Mouse (Mus musculus) cerebellum, postnatal 36 days (tissue): ENCODE results near the gene Bcl9.

Source experiments
- DNase-seq, 2 experiments: peaks; one replicate each; pipeline ENCODE4 v3.0.0; 2021 to 2022; ENCODE audit warnings: mixed read lengths in 2 of 2

Gene Bcl9

DNA sequence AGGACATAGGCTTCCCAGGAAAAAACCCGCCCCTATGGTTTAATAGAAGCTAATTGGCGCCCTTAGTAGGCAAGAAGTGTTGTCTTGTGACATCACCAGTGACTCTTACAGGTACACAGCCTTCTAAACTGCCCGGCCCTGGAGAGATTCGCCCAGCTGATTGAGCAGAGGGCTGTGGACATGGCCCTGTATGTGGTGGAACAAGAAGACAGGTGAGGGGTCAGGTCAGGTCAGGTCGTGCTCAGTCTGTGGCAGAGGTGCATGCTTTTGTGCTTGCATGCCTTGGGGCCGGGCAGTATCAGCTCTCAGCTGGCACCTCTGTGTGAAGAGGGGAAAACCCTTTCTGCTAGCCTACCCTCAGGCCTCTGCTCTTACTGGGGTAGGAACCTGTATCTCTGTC is 126.2 kb downstream of the Bcl9 start:
- DNase-seq, result no peak

DNA sequence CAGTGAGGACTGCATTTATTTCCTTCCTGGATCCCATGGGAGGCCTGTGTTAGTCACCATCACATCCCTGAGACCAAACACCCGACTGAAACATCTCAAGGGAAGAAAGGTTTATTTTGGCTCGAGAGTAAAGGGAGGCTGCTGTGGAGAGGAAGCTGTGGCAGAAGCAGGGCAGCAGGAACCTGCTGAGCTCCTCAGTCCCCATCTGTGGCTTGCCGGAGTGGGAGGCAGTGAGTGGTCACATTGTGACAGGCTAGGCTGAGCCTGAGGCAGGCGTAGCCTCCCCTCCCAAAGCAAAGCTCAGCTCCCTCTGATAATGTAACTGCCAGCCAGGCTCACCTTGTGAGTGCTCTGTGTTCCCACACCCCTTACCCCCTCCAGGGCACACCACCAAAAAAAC is 130.6 kb downstream of the Bcl9 start:
- DNase-seq, result no peak

DNA sequence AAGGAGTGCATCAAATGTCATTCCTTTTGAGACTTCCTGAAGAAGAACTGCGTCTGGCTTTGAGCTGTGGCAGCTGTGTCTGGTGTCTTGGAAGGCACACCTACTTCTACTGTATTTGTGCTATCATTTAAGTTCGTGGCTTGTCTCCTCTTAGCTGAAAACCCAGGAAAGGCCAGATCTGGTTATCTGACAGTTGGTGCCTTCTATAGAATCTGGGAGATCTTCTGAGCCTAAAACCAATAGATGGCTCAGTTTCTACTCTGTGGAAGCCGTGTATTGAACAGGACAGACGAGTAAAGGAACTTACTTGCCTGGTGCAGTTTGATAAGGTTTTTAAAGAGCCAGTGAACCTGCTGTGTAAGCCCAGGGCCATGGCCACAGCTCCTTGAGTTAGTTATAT is 133.2 kb downstream of the Bcl9 start:
- DNase-seq, result no peak

DNA sequence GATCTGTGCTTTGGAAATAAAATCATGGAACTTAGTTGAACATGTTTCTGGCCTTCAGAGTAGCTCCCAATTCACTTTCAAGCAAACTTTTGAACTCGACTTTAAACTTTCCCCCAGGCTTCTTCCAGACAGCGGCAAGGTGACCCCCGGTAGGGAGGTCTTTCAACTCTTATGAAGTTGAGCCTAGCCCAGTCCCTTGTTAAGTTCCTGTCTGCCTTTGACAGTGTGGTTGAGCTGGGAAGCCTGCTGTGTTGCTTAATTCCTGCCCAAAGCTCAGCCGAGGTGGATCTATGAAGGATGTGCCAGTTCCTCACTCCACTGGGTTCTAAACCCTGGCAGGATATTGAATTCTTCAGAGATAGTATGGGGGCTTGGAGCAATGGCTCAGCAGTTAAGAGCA is 135.9 kb downstream of the Bcl9 start:
- no peak for DNase-seq

DNA sequence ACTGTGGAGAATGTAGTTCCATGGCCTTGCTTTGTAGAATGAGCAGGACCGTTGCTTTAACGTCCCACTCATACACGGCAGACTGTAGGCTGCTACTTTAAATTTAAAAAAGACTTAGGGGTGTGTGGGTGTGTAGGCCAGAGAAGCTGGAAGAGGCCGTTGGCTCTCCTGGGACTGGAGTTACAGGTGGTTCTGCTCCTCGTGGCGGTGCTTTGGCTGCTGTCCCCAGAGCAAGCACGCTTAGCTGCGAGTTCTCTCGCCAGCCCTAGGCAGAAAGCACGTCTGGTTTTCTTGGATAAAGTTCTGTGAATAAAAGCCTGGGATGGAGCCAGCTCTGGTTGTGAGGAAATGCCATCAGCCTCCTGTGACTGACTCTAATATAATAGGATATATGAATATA is 136.8 kb downstream of the Bcl9 start:
- DNase-seq, result no peak

DNA sequence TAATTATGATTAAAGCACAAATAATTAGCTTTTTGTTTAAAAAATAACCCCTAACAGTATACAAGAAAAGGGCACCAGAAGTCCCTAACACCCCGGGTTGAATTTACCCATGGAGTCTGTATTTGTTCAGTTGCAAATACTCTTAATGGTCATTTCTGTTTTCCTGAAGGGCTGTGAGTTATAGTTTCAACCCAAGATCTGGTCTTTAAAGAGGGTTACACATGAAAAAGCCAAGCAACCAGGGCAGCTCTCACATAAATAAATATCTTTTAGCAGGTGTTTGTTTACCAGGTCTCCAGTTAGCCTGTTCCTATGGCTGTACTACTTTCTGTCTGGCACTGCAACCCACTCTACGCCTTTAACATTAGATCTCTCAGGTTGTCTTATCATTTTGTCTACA is 137.7 kb downstream of the Bcl9 start:
- DNase-seq, result no peak

DNA sequence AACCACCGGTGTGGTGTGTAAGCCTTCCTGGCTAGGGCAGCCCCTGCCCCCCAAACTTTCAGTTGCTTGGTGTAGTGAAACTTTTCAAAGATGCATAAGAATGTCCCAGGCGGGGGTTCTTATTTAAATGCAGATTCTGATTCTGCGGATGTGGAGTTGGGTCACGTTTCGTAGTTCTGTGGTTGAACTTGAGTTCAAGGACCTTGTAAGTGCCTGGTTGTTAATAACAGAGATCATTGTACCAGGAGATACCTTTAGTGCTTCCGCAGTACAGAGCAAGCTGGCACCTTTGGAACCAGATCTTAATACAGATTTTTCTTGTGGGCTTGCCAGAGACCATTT is 138.2 kb downstream of the Bcl9 start:
- DNase-seq, result no peak

DNA sequence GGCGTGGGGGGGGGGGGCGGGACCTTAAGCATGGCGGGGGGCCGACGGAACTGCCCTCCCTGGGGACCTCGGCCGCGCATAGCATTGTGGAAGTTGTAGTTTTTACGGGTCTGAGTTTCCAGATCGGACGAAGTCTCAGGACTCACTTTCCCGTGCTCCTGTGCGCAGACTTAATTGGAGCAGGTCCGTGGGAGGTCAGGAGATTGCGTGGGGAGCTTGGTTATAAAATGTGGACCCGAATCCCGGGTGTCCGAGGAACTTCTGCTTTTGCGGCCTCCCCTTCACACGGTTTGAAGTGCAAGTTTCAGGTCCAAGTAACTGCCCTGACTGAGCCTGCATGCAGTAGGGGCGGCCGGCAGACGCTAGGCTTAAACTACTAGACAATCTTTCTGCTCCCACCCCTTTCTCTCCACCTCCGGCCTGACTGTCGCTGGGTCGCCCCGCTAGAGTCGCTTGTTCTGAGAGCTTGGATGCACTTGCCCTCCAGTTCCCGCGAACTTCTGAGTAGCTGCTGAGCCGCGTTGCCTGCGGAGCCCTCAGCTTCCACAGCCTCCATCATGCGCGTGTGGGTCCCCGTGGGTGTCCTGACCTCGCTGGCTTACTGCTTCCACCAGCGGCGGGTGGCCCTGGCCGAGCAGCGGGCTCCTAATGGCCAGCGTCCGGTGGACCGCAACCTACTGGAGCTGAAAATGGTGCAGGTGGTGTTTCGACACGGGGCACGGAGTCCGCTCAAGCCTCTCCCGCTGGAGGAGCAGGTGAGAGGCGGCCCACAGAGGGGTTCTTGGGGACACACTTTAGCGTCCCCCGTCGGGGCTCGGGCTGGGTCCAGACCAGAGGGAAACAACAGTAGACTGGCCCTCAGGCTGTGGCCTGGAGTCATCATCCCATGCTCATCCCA is 138.9 kb downstream of the Bcl9 start, which contains the start of gene Acp6:
Gene Acp6 (plus strand): TSS at position 167 of the 898 bp plus-strand sequence.
- DNase-seq, result peak; percentile 87 to 88

DNA sequence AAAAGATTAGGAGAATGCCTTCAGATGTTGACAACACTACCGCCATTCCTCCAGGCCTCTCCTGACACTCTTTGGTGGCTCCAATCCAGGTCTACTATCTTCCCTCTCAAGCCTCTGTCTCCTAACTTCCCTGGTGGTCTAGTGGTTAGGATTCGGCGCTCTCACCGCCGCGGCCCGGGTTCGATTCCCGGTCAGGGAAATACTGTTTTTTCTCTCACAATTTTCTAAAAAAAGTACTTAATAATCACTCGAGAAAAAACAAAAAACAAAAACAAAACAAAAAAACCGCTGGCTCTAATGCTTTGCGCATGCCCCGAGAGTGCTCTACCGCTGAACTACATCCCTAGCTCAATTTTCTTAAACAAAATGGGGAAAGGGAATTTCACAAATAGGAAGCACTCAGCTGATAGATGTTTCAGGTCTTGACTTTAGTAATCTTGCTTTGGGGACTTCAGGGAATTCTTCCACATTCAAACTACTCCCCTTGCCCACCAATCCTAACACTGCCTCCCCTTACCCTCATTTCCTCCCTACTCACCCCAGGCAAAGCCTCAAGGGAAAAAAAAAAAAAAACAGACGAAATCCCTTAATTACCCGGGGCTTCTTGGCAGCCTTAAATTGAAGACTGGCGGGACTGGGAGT is 139.6 kb downstream of the Bcl9 start:
- DNase-seq, result peak; percentile 80 to 93

DNA sequence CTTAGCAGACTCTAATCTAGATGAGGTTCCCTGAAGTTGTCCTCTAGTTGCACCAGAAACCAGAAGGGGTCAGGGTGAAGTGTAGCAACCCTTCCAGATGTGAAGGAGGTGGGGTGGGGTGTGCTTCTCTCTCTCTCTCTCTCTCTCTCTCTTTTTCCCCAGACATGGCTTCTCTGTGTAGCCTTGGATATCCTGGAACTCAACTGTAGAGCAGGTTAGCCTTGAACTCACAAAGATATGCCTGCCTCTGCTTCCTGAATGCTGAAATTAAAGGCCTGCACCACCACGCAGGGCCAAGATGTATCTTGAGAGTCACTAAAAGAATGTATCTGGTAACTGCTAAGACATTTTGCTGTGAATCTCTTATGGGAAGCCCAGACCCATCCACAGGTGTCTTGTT is 140.4 kb downstream of the Bcl9 start:
- DNase-seq, result no peak

DNA sequence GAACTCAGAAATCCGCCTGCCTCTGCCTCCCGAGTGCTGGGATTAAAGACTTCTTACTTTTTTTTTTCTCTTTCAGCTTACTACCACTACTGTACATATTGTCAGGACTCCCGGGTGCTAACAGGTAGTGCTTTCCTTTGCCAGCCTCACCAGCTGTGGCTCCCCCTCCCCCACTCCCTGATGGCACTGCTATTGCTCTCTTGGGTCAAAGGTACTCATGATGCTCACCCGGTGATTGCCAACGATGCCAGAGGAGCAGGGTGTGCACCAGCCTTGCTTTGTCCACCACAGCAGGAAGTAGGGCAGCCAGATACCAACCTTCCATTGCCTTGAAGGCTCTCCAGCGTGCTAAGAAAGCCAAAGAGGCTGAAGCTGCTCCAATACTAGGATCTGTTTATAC is 141.3 kb downstream of the Bcl9 start:
- DNase-seq, result no peak
